Mouse (Mus musculus): Measurements from ENCODE around the gene Nap1l5. TPM values are rescaled to one million over a fixed set of nuclear protein-coding genes. Genes with fewer than 3 reads are reported as not detected.

Nap1l5 gene
- polyA plus RNA-seq, 1 experiment = 0.72 TPM

- TF ChIP-seq CTCF (IDR thresholded peaks at IDR 0.05; ENCODE audit: extremely low read depth, insufficient read depth, insufficient read length, insufficient replicate concordance) = no peak
- no peak for TF ChIP-seq POLR2A (IDR thresholded peaks at IDR 0.05; ENCODE audit: low read depth, low read length)
- H3K4me3 ChIP-seq (ENCODE audit: extremely low read depth, insufficient read depth, insufficient read length) = no peak overlapping the region
Observed at GRCm38 (mm10) chr6:58937726-58938125, 30.9 kb upstream of the Nap1l5 start.

GRCm38 (mm10) chr6:58934144-58934543 lies 27.3 kb upstream of the Nap1l5 start:
- 89% methylated on average over 4 of the region's 4 CpGs for WGBS
- DNase-seq (ENCODE audit: low read depth in 1 of 2, low spot score in 2 of 2) = no peak

More at GRCm38 (mm10) chr6:58937726-58938125, 30.9 kb upstream of the Nap1l5 start:
- Histone ChIP-seq H3K36me3 (ENCODE audit: control insufficient read depth, insufficient read depth, low read length) (no peaks in the 10 kb centered on the region), H3K27me3 (ENCODE audit: control insufficient read depth, insufficient read depth, low read length) (no peaks in the 10 kb centered on the region), H3K27ac (ENCODE audit: insufficient read depth, low read length) (no peak overlapping the region), H3K4me1 (ENCODE audit: control insufficient read depth, insufficient read depth, insufficient read length) (no peaks in the 10 kb centered on the region)
- DNase-seq (ENCODE audit: low read depth in 1 of 2, low spot score in 2 of 2) = no peak

DNA sequence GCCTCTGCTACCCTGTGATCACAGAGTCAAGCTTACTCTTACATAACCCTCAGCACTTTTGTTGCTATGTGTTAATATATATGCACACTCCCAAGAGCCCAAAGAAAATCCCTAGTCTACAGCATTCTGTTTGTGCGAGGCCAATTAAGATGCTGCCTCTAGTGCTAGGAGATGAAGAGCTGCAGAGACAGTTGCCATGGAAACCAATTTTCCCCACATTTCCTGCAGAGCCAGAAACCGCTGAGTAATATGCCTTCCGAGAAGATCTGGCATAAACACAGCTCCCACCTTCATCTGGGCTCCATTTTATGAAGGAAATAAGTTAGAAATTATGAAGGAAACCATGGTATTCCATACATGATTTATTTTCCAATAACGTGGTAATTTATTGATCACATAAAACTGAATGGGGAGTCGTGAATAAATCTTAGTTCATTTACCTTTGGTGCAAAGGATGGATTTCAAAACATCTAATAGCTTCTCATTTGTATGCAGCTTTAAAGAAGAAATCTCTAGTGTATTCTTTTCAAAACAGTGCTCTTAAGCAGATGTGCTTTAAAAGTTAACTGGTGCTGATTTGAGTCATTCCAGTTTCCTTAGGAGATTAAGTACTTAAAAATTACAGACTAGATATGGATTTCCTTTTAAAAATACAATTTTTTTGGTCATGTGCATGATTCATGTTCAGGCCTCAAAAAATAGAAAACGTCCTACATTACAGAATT lies 26.5 kb upstream of the Nap1l5 start:
- TF ChIP-seq POLR2A (IDR thresholded peaks at IDR 0.05; ENCODE audit: low read depth, low read length) = no peak
- no peak overlapping the region for H3K4me3 ChIP-seq (ENCODE audit: extremely low read depth, insufficient read depth, insufficient read length)
- H3K27ac ChIP-seq (ENCODE audit: insufficient read depth, low read length) = no peak overlapping the region
- no peak for DNase-seq (ENCODE audit: low read depth in 1 of 2, low spot score in 2 of 2)
- H3K36me3 ChIP-seq (ENCODE audit: control insufficient read depth, insufficient read depth, low read length) = no peaks in the 10 kb centered on the region
- WGBS = 65% methylated on average over 6 of the region's 6 CpGs
- H3K27me3 ChIP-seq (ENCODE audit: control insufficient read depth, insufficient read depth, low read length) = no peaks in the 10 kb centered on the region
- no peaks in the 10 kb centered on the region for H3K4me1 ChIP-seq (ENCODE audit: control insufficient read depth, insufficient read depth, insufficient read length)

More at GRCm38 (mm10) chr6:58934144-58934543, 27.3 kb upstream of the Nap1l5 start:
- no peaks in the 10 kb centered on the region for H3K4me1 ChIP-seq (ENCODE audit: control insufficient read depth, insufficient read depth, insufficient read length)
- TF ChIP-seq POLR2A (IDR thresholded peaks at IDR 0.05; ENCODE audit: low read depth, low read length) = no peak
- TF ChIP-seq CTCF (IDR thresholded peaks at IDR 0.05; ENCODE audit: extremely low read depth, insufficient read depth, insufficient read length, insufficient replicate concordance) = no peak
- no peaks in the 10 kb centered on the region for H3K27me3 ChIP-seq (ENCODE audit: control insufficient read depth, insufficient read depth, low read length)
- no peaks in the 10 kb centered on the region for H3K36me3 ChIP-seq (ENCODE audit: control insufficient read depth, insufficient read depth, low read length)
- H3K27ac ChIP-seq (ENCODE audit: insufficient read depth, low read length) = no peak overlapping the region
- H3K4me3 ChIP-seq (ENCODE audit: extremely low read depth, insufficient read depth, insufficient read length) = no peak overlapping the region

- H3K4me3 ChIP-seq (ENCODE audit: extremely low read depth, insufficient read depth, insufficient read length) = no peak overlapping the region
- WGBS = 90% methylated on average over 12 of the region's 12 CpGs
- no peaks in the 10 kb centered on the region for H3K4me1 ChIP-seq (ENCODE audit: control insufficient read depth, insufficient read depth, insufficient read length)
- no peak overlapping the region for H3K27ac ChIP-seq (ENCODE audit: insufficient read depth, low read length)
- DNase-seq (ENCODE audit: low read depth in 1 of 2, low spot score in 2 of 2) = no peak
- no peaks in the 10 kb centered on the region for H3K27me3 ChIP-seq (ENCODE audit: control insufficient read depth, insufficient read depth, low read length)
- TF ChIP-seq POLR2A (IDR thresholded peaks at IDR 0.05; ENCODE audit: low read depth, low read length) = no peak
- no peak for TF ChIP-seq CTCF (IDR thresholded peaks at IDR 0.05; ENCODE audit: extremely low read depth, insufficient read depth, insufficient read length, insufficient replicate concordance)
- H3K36me3 ChIP-seq (ENCODE audit: control insufficient read depth, insufficient read depth, low read length) = no peaks in the 10 kb centered on the region
Observed at GRCm38 (mm10) chr6:58932515-58933188, 25.8 kb upstream of the Nap1l5 start.

DNA sequence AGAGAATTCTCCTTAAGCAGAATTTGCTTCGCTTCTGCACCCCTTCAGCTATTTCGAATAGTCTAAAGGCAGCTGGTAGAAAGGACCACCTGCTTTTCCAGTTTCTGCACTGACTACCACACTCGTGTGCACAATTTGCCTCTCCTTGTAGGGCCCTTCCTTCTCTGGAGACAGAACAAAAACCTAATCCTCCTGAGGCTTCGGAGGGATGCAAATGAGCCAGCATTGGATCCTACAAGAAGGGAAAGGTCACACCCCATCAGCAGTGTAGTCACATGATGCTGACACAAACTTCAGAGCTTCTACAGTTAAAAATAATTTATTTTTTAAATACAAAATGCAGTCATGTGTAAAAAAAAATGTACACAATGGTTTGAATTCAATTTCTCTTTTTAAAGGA lies 24.3 kb upstream of the Nap1l5 start:
- no peak for TF ChIP-seq POLR2A (IDR thresholded peaks at IDR 0.05; ENCODE audit: low read depth, low read length)
- no peak for TF ChIP-seq CTCF (IDR thresholded peaks at IDR 0.05; ENCODE audit: extremely low read depth, insufficient read depth, insufficient read length, insufficient replicate concordance)
- Histone ChIP-seq H3K27ac (ENCODE audit: insufficient read depth, low read length) (no peak overlapping the region), H3K27me3 (ENCODE audit: control insufficient read depth, insufficient read depth, low read length) (no peaks in the 10 kb centered on the region), H3K4me1 (ENCODE audit: control insufficient read depth, insufficient read depth, insufficient read length) (no peaks in the 10 kb centered on the region), H3K4me3 (ENCODE audit: extremely low read depth, insufficient read depth, insufficient read length) (no peak overlapping the region), H3K36me3 (ENCODE audit: control insufficient read depth, insufficient read depth, low read length) (no peaks in the 10 kb centered on the region)
- WGBS = 71% methylated on average over 4 of the region's 4 CpGs
- no peak for DNase-seq (ENCODE audit: low read depth in 1 of 2, low spot score in 2 of 2)

DNA sequence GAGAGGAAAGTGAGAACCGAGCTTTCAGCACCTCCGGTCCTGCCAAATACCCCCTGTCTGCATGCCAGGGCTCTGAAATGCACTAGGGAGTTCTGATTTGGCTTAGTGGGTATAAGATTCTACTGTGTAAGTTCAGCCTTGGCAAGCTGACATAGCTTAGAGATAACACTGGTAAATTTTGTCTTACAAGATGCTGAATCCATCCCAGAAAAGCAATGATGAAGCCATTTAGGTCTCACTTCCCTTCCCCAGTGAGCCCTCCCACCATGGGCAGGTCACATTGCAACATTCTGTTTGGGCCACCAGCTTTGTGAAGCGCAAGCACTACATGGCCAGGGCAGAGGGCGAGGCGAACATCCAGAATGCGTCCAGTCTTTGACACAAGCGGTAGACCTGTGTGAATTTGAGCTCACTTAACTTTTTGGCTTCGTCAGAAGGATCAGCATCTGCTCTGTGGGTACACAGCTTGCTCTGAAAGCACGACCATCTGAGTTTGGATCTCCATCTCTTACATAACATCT lies 23.1 kb upstream of the Nap1l5 start:
- 89% methylated on average over 9 of the region's 9 CpGs for WGBS
- DNase-seq (ENCODE audit: low read depth in 1 of 2, low spot score in 2 of 2) = no peak

GRCm38 (mm10) chr6:58927881-58928280 lies 21.0 kb upstream of the Nap1l5 start:
- no peak for TF ChIP-seq POLR2A (IDR thresholded peaks at IDR 0.05; ENCODE audit: low read depth, low read length)
- no peak for TF ChIP-seq CTCF (IDR thresholded peaks at IDR 0.05; ENCODE audit: extremely low read depth, insufficient read depth, insufficient read length, insufficient replicate concordance)
- WGBS = 78% methylated on average over 2 of the region's 2 CpGs

More for the DNA sequence above, 23.1 kb upstream of the Nap1l5 start:
- Histone ChIP-seq H3K36me3 (ENCODE audit: control insufficient read depth, insufficient read depth, low read length) (no peaks in the 10 kb centered on the region), H3K27me3 (ENCODE audit: control insufficient read depth, insufficient read depth, low read length) (no peaks in the 10 kb centered on the region), H3K4me1 (ENCODE audit: control insufficient read depth, insufficient read depth, insufficient read length) (no peaks in the 10 kb centered on the region), H3K27ac (ENCODE audit: insufficient read depth, low read length) (no peak overlapping the region), H3K4me3 (ENCODE audit: extremely low read depth, insufficient read depth, insufficient read length) (no peak overlapping the region)
- no peak for TF ChIP-seq CTCF (IDR thresholded peaks at IDR 0.05; ENCODE audit: extremely low read depth, insufficient read depth, insufficient read length, insufficient replicate concordance)
- TF ChIP-seq POLR2A (IDR thresholded peaks at IDR 0.05; ENCODE audit: low read depth, low read length) = no peak

More at GRCm38 (mm10) chr6:58927881-58928280, 21.0 kb upstream of the Nap1l5 start:
- Histone ChIP-seq H3K27me3 (ENCODE audit: control insufficient read depth, insufficient read depth, low read length) (no peaks in the 10 kb centered on the region), H3K4me3 (ENCODE audit: extremely low read depth, insufficient read depth, insufficient read length) (no peak overlapping the region), H3K4me1 (ENCODE audit: control insufficient read depth, insufficient read depth, insufficient read length) (no peaks in the 10 kb centered on the region), H3K27ac (ENCODE audit: insufficient read depth, low read length) (no peak overlapping the region), H3K36me3 (ENCODE audit: control insufficient read depth, insufficient read depth, low read length) (no peaks in the 10 kb centered on the region)
- no peak for DNase-seq (ENCODE audit: low read depth in 1 of 2, low spot score in 2 of 2)
